Mouse (Mus musculus) kidney, postnatal 36 days (tissue): ENCODE measurements around the gene Nsg2.

ENCODE experiments used
- DNase-seq, 2 experiments: peaks; one replicate each; pipeline ENCODE4 v3.0.0; 2021 to 2022; ENCODE audit warnings: mixed read lengths in 2 of 2

Nsg2 gene

GRCm38 (mm10) chr11:32013014-32013427 lies 12.8 kb downstream of the Nsg2 start:
- DNase-seq = no peak

- no peak for DNase-seq
These were observed 13.3 kb downstream of the Nsg2 start for GRCm38 (mm10) chr11:32013561-32013960.

GRCm38 (mm10) chr11:32018201-32018600 lies 17.9 kb downstream of the Nsg2 start:
- no peak for DNase-seq

- DNase-seq = no peak
These were observed 20.0 kb downstream of the Nsg2 start for GRCm38 (mm10) chr11:32020031-32020965.

GRCm38 (mm10) chr11:32026634-32027033 lies 26.4 kb downstream of the Nsg2 start:
- no peak for DNase-seq

- no peak for DNase-seq
These were observed 27.4 kb downstream of the Nsg2 start for GRCm38 (mm10) chr11:32027474-32028342.

GRCm38 (mm10) chr11:32028605-32029004 lies 28.3 kb downstream of the Nsg2 start:
- no peak for DNase-seq

- no peak for DNase-seq
These were observed 29.1 kb downstream of the Nsg2 start for GRCm38 (mm10) chr11:32029356-32029755.

GRCm38 (mm10) chr11:32031396-32031795 lies 31.1 kb downstream of the Nsg2 start:
- DNase-seq = no peak

GRCm38 (mm10) chr11:32032053-32032452 lies 31.8 kb downstream of the Nsg2 start:
- DNase-seq = no peak

GRCm38 (mm10) chr11:32035831-32036230 lies 35.6 kb downstream of the Nsg2 start:
- no peak for DNase-seq

- DNase-seq = no peak
These were observed 39.4 kb downstream of the Nsg2 start for GRCm38 (mm10) chr11:32039656-32040055.

- no peak for DNase-seq
These were observed 57.1 kb downstream of the Nsg2 start for GRCm38 (mm10) chr11:32057389-32057788.

- no peak for DNase-seq
These were observed 57.6 kb downstream of the Nsg2 start for GRCm38 (mm10) chr11:32057861-32058260.

GRCm38 (mm10) chr11:32061020-32061419 lies 60.8 kb downstream of the Nsg2 start:
- no peak for DNase-seq

GRCm38 (mm10) chr11:32061874-32062273 lies 61.6 kb downstream of the Nsg2 start:
- no peak for DNase-seq

- DNase-seq = no peak
These were observed 63.7 kb downstream of the Nsg2 start for GRCm38 (mm10) chr11:32063775-32064510.

- no peak for DNase-seq
These were observed 64.2 kb downstream of the Nsg2 start for GRCm38 (mm10) chr11:32064511-32064862.

- no peak for DNase-seq
These were observed 68.7 kb downstream of the Nsg2 start for GRCm38 (mm10) chr11:32068736-32069490.

GRCm38 (mm10) chr11:32075163-32075562 lies 74.9 kb downstream of the Nsg2 start:
- no peak for DNase-seq

- DNase-seq = no peak
These were observed 83.2 kb downstream of the Nsg2 start for GRCm38 (mm10) chr11:32083462-32083861.

GRCm38 (mm10) chr11:32086525-32086924 lies 86.3 kb downstream of the Nsg2 start:
- no peak for DNase-seq
